Mouse (Mus musculus): ENCODE measurements around the gene Ceacam20. TPM values are rescaled to one million over a fixed set of nuclear protein-coding genes. Genes with fewer than 3 reads are reported as not detected.
"Not testable (repeated sequence)": the region's sequence is repeated elsewhere in the genome, so short reads cannot be mapped to it uniquely, and the experiment has no call there.

Gene Ceacam20
- not detected for total RNA-seq (2021)
- long read RNA-seq, experiment 1: 0 reads
- long read RNA-seq, experiment 2: 0 reads

DNA sequence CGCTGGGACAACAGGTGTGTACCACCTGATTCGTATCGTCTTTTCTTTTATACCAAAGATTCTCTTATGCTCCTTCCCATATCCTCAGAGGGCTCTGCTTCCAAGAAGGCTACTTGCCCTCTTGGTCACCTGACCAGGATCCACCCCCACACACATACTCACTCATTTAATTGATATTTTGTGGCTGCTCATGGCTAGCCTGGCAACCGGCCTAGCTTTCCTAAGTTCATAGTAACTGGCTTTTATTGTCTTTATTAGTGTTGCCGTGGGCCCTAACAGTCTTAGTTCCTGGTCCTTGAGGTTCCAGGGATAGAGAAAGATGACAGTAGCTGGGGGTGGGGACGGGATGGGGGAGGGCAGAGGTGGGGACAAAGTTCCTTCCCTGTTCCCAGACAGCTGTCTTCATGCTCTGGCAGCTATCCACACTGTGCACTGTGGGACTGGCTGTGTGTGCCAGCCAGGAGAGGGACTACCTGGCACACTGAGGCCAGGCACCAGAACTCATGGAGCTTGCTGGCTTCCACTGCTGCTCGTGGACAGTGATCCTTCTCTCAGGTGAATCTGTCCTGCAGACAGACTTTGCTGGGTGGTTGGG, at the start of gene Ceacam20:
TSS of gene Ceacam20 (plus strand) at position 428 of the 595 bp plus-strand sequence.
- DNase-seq: no peak

DNA sequence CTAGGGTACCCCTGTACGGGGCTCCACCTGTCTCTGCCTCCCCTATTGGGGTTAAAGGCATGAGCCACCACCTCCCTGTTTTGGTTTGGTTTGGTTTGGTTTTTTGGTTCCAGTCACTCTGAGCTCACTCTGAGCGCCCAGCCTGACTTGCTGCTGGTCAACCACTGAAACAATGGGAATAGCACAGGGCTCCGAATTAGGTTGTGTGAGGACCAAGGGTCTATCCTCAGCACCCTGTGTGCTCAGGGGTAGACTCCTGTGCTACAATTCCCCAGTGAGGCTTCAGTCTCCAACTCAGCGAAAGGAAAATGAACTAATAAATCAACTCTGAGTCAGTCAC, 45.1 kb upstream of the Ceacam20 start:
- DNase-seq: no peak

GRCm38 (mm10) chr7:19920506-19921261, 44.5 kb upstream of the Ceacam20 start, which contains the start of gene Pvr:
Gene Pvr, minus strand, starts transcription at chr7:19921160.
- DNase-seq: peak; percentile 85 to 92

DNA sequence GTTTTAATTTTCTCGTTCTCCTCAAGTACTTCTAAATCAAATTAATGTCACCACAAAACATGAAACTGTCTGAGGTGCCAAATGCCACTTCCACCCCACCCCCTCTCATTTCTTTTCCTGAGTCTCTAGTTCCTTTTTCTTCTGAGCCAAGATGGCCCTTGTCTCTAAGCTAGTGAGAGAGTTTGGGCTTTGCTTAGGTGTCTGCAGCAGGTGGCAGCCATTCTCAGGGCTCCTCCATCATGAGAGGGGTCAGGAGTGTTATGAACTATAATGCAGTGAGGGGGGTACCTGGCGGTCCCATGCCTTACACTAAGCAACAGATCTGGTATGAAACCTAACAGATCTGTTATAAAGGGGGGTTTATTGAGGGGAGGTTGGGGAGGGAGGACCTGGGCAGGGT, 41.9 kb upstream of the Ceacam20 start:
- no peak for DNase-seq

GRCm38 (mm10) chr7:19923797-19924196, 41.4 kb upstream of the Ceacam20 start:
- no peak for DNase-seq

- no peak for DNase-seq
Measured at GRCm38 (mm10) chr7:19925376-19925775, 39.8 kb upstream of the Ceacam20 start.

DNA sequence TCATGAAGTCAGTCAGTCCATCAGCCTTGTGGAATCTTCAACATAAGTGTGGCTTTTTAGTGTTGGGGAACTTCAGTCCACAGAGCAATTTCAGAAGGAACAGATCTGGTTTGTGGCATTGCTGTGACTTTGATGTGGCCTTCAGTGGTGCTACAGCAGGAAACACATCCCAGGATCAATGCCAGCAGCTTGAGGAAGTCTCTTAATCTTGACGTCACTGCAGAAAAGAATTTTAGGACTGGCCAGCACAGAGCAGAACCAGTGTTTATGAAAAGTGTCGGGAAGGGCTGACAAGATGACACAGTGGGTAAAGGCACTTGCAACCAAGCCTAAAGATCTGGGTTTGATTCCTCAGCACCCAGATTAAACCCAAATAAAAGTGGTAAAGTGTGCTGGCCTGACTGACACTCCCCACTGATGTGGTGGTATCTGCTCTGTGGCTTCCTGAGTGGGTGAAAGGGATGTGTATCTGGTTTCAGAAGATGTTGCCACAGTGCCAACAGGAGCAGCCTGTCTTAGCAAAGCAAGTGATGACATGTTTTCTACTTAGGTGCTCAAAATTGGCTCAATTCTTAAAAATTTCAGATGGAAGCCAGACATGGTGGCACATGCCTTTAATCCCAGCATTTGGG, 38.2 kb upstream of the Ceacam20 start:
- DNase-seq: peak in 1 of 2 experiments; percentile 66

GRCm38 (mm10) chr7:19928486-19928885, 36.7 kb upstream of the Ceacam20 start:
- peak in 1 of 2 experiments; percentile 27 for DNase-seq

DNA sequence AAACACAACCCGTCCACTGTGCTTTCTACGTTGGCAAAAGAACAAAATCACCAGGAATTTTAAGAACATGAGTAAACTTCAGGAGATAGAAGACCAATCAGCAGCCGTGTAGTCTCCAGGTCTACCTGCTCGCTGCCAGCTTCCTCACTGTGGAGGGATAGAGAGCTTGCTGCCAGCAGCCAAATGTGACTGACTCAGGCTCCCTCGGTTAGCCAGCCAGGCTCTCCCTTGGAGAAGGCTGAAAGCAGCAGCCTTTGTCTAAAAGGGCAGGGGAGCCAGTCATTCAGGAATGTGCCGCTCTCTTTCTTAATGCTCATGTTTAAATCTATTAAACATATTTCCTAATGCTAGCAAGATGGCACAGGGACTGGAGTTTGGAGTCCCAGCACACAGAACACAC, 34.7 kb upstream of the Ceacam20 start:
- not testable (repeated sequence) for DNase-seq

- DNase-seq: no peak
Measured at GRCm38 (mm10) chr7:19932133-19932876, 32.9 kb upstream of the Ceacam20 start.

- DNase-seq: peak; percentile 84 to 89
Measured at GRCm38 (mm10) chr7:19932877-19933809, 32.1 kb upstream of the Ceacam20 start.

- peak; percentile 73 to 80 for DNase-seq
Measured at GRCm38 (mm10) chr7:19935171-19935751, 30.0 kb upstream of the Ceacam20 start.

- peak; percentile 61 to 64 for DNase-seq
Measured at GRCm38 (mm10) chr7:19935961-19936360, 29.3 kb upstream of the Ceacam20 start.

DNA sequence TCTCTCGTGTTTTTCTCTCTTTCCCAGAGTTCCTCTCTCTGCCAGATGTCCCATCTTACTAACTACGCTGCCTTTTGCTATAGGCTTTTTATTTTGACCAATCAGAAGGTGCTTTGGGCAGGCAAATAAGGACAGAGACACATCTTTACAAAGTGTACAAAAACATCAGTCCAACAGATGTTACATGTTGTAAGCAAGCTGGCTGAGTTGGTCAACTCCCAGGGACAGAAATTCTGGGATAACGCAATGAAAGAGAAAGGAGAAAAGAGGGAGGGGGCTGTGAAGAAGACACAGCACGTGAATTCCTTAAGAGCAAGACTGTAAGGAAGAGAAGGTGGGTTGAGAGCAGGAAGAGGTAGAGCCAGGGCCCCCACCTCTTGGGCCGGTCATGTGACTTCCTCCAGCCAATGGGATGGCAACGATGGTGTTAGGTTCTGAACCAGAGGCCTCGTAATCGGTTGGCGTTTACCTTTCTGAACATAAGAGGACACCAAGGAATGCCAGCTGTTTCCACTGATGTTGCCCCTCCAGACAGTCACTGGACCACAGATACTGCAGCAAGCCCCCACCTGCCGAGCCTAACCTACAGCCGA, 27.9 kb upstream of the Ceacam20 start:
- no peak for DNase-seq

DNA sequence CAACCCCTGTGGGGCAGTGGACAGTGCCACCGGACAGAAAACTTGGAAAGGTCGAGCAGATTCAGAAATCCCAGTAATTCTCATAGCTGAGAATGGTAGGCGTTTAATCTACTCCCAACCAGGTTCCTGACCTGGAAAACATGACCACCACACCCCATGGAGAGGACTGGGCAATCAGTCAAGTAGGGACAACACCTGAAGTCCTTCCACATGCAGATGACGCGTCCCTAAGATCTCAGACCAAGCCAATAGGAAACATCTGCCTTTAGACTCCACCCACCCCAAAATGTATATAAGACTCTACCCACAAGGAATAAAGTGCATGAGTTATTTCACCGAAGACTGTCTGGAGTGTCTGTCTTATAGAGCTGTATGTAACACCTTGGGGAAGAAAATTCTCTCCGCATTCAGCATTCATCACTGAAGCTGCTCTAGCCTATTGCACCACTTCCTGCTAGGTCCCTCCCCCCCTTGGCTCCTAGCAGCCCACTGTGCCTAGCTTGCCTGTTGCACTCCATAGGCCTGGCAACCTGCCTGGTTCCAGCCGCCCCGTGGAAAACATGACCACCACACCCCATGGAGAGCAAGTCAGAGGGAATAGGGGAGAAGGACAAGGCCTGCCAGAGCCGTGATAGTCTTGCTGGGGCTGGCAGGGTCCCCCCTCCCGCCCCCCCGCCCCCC, 25.5 kb upstream of the Ceacam20 start:
- peak; percentile 92 to 94 for DNase-seq

DNA sequence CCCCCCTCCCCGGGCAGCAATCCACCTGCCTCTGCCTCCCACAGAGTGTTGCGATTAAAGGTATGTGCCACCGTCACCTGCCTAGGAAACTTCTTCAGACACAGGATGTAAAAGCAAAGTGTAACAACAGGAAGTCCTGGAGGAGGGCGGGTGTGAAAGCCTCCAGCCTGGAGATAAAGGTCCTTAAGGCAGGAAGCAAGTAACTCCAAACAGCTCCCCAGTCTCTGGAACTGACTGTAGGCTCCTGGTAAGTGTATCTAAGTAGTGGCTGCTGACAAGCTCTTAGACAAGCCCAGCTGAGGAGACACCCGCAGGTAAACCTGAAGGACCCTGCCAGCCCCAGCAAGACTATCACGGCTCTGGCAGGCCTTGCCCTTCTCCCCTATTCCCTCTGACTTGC, 25.0 kb upstream of the Ceacam20 start:
- peak; percentile 68 to 73 for DNase-seq

GRCm38 (mm10) chr7:19944709-19945108, 20.5 kb upstream of the Ceacam20 start:
- no peak for DNase-seq

DNA sequence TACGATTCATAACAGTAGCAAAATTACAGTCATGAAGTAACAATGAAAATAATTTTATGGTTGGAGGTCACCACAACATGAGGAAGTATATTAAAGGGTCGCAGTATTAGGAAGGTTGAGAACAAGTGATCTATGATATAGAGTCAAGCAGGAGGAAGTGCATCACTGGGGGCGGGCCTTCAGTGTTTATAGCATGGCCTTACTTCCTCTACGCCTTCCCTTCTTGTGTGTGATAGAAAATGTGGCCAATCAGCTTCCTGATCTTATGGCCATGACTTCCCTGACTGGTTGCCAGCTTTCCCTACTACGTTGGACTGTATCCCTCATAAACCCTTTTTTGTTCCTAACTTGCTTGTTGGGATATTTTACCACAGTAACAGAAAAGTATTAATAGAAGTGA, 20.0 kb upstream of the Ceacam20 start:
- no peak for DNase-seq

DNA sequence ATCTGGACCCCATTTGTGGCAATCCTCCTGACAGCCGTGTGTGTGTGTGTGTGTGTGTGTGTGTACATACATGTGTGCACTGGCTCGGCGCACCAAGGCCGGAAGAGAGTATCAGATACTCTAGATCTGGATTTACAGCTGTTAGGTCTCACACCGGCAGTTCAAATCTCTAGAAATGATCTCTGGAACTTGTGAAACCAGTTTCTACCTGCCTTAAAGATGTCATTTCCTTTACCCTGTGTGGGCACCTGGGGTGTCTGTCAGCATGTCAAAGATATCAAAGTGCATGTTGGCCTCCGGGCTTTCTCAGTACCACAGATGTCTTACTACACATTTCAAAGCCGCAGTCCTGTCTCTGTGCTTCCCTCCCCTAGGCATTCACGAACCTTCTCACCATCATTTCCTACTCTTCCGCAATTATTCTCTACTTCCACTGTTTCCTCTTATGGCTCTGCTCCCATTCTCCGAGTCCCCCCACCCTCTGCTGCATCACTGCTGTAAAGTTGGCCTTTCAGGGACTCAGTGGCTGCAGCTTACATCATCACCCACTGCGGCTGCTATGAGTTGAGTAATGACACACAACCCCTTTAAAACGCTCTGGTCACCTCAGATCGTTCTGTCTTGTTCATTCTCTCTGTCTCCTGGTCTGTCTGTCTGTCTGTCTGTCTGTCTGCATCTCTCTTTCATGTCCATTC, 19.2 kb upstream of the Ceacam20 start:
- no peak for DNase-seq
